Mouse (Mus musculus): ENCODE measurements around the gene Usp2.

DNA sequence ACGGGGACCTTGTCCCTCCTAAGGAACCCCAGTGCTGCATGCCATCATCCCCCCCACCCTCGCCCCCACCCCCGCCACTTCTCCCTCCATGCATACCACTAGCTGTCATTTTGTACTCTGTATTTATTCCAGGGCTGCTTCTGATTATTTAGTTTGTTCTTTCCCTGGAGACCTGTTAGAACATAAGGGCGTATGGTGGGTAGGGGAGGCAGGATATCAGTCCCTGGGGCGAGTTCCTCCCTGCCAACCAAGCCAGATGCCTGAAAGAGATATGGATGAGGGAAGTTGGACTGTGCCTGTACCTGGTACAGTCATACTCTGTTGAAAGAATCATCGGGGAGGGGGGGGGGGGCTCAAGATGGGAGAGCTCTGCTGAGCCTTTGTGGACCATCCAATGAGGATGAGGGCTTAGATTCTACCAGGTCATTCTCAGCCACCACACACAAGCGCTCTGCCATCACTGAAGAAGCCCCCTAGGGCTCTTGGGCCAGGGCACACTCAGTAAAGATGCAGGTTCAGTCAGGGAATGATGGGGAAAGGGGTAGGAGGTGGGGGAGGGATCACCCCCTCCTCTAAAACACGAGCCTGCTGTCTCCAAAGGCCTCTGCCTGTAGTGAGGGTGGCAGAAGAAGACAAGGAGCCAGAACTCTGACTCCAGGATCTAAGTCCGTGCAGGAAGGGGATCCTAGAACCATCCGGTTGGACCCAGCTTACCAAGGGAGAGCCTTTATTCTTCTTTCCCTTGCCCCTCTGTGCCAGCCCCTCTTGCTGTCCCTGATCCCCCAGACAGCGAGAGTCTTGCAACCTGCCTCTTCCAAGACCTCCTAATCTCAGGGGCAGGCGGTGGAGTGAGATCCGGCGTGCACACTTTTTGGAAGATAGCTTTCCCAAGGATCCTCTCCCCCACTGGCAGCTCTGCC is 19.0 kb upstream of the Usp2 start:
- TF ChIP-seq POLR2A (IDR thresholded peaks at IDR 0.05; ENCODE audit: insufficient read depth, low read depth, low read length), result no peak
- no peak for TF ChIP-seq CTCF (IDR thresholded peaks at IDR 0.05; ENCODE audit: insufficient read depth, low read depth, low read length)

Measured in olfactory bulb, adult 2 months (tissue).